Mouse (Mus musculus) liver, embryonic 11.5 days (tissue): ENCODE results near the gene Gata5. TPM values are rescaled to one million over a fixed set of nuclear protein-coding genes. Genes with fewer than 3 reads are reported as not detected.

Source experiments
- ATAC-seq: fragments of 200-750 bp; cut with Nextera tagmentation; replicated peaks from 2 replicates; pipeline ENCODE4 v1.8.0; 2017; ENCODE audit warnings: moderate number of reproducible peaks, mild to moderate bottlenecking, moderate TSS enrichment, moderate library complexity; ENCODE audit not compliant: low FRiP score
- DNase-seq: peaks from one replicate; pipeline ENCODE4 v3.0.0-alpha.2; 2017; ENCODE audit warnings: low spot score
- H3K27ac ChIP-seq: fragments of 300-500 bp; sonication (generic); 2 replicates; pipeline ENCODE4 v1.5.1; 2014; ENCODE audit warnings: mild to moderate bottlenecking, low read depth, low read length, control low read depth
- H3K27me3 ChIP-seq: fragments of 300-500 bp; sonication (generic); replicated peaks from 2 replicates; pipeline ENCODE4 v1.6.1; 2014; ENCODE audit warnings: low read length, mixed read lengths; ENCODE audit not compliant: control insufficient read depth, insufficient read depth
- H3K36me3 ChIP-seq: fragments of 300-500 bp; sonication (generic); 2 replicates; pipeline ENCODE4 v1.6.1; 2014; ENCODE audit warnings: mild to moderate bottlenecking, low read length, moderate library complexity, mixed read lengths; ENCODE audit not compliant: control insufficient read depth, insufficient read depth
- H3K4me1 ChIP-seq: fragments of 300-500 bp; sonication (generic); replicated peaks from 2 replicates; pipeline ENCODE4 v1.6.1; 2014; ENCODE audit warnings: low read length, mixed read lengths; ENCODE audit not compliant: control insufficient read depth, insufficient read depth
- H3K4me2 ChIP-seq: fragments of 300-500 bp; sonication (generic); 2 replicates; pipeline ENCODE4 v1.6.1; 2014; ENCODE audit warnings: mild to moderate bottlenecking, control low read depth, moderate library complexity
- H3K4me3 ChIP-seq: fragments of 300-500 bp; sonication (generic); 2 replicates; pipeline ENCODE4 v1.5.1; 2014; ENCODE audit warnings: low read depth, low read length, control low read depth
- H3K9ac ChIP-seq: fragments of 300-500 bp; sonication (generic); 2 replicates; pipeline ENCODE4 v1.6.1; 2014; ENCODE audit warnings: low read depth, low read length, control low read depth
- H3K9me3 ChIP-seq: fragments of 300-500 bp; sonication (generic); 2 replicates; pipeline ENCODE4 v1.6.1; 2016; ENCODE audit warnings: low read length, inconsistent platforms, mixed read lengths; ENCODE audit not compliant: control insufficient read depth
- WGBS: fragments of 180-500 bp; shearing (Covaris S2); extraction: QIAGEN DNeasy Blood & Tissue Kit; methylation state at CpG from one replicate; pipeline ENCODE4 v1.1.7; 2014; 5-methylcytosine and 5-hydroxymethylcytosine counted together
- polyA plus RNA-seq: library from polyadenylated mRNA; unstranded; fragments of >200 nt; fragmentation: Nextera tagmentation; extraction: Ambion mirVana; gene quantifications from 2 replicates; pipeline ENCODE4 v1.2.1, GENCODE M21; 2014

The Gata5 gene
- polyA plus RNA-seq, 1 experiment from 2014 or later: 7.6 TPM

DNA sequence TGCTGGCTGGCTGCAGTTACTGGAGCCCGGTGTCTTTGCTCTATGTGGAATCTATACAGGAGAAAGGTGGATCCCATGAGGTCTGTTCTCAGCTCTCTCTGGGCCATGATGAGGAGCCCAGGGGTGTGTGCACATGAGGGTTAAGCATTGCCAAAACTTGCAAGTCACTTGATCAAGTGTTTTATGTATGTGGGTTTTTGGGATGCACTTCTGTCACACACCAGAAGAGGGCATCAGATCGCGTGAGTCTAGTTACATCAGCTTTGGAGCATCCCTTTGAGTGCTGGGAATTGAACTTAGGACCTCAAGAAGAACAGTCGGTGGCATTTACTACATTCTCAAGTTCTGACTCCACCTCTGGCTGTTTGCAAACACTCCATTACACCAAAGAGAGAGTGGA lies 29.9 kb downstream of the Gata5 start:
- ATAC-seq (no peak), DNase-seq (no peak)
- Histone ChIP-seq H3K27ac (no peak overlapping the region), H3K9me3 (no peaks in the 10 kb centered on the region), H3K9ac (no peak overlapping the region), H3K4me2 (no peak overlapping the region), H3K27me3 (no peaks in the 10 kb centered on the region), H3K4me3 (no peak overlapping the region), H3K36me3 (no peaks in the 10 kb centered on the region), H3K4me1 (peaks cover 13% of the 10 kb centered on the region)
- WGBS: 49% methylated on average over 4 of the region's 4 CpGs

DNA sequence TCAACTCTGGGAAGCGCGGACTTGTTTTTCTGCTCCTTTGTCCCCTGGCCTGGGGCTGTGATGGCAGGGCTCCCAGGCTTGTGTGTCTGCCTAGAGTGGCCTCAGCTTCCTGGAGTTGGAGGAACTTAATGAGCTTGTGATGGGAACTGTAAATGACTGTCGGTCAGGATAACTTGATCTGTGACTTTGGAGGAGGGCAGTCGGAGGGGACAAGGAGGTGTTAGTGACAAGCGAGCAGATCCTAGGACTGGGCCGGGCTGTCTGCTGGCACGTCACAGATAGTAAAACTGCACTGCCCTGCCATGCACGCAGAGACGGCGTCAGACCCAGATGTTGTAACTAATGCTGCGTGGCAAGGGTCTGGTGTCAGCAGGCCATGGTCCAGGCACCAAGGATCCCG lies 31.0 kb downstream of the Gata5 start:
- WGBS: 75% methylated on average over 12 of the region's 12 CpGs
- H3K4me1 ChIP-seq: peaks cover 13% of the 10 kb centered on the region
- no peak overlapping the region for H3K4me2 ChIP-seq
- no peak for DNase-seq
- H3K36me3 ChIP-seq: no peaks in the 10 kb centered on the region
- no peak overlapping the region for H3K27ac ChIP-seq
- H3K4me3 ChIP-seq: no peak overlapping the region
- H3K9ac ChIP-seq: no peak overlapping the region
- no peaks in the 10 kb centered on the region for H3K9me3 ChIP-seq
- no peak for ATAC-seq
- H3K27me3 ChIP-seq: no peaks in the 10 kb centered on the region

DNA sequence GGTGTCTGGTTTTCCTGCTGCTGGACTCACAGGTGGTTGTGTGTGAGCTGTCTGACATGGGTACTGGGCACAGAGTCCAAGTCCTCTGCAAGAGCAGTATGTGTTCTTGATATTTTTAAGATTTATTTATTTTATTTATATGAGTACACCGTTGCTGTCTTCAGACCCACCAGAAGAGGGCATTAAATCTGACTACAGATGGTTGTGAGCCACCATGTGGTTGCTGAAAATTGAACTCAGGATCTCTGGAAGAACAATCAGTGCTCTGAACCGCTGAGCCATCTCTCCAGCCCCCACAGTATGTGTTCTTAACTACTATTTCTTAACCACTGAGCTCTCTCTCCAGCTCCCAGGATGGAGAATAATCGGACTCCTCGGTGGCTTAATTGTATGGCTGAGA lies 32.3 kb downstream of the Gata5 start:
- Histone ChIP-seq H3K27ac (no peak overlapping the region), H3K4me3 (no peak overlapping the region), H3K9me3 (no peaks in the 10 kb centered on the region), H3K4me2 (no peak overlapping the region), H3K9ac (no peak overlapping the region), H3K4me1 (peaks cover 13% of the 10 kb centered on the region), H3K36me3 (no peaks in the 10 kb centered on the region), H3K27me3 (no peaks in the 10 kb centered on the region)
- ATAC-seq (no peak), DNase-seq (no peak)
- WGBS: 80% methylated on average over 4 of the region's 4 CpGs

DNA sequence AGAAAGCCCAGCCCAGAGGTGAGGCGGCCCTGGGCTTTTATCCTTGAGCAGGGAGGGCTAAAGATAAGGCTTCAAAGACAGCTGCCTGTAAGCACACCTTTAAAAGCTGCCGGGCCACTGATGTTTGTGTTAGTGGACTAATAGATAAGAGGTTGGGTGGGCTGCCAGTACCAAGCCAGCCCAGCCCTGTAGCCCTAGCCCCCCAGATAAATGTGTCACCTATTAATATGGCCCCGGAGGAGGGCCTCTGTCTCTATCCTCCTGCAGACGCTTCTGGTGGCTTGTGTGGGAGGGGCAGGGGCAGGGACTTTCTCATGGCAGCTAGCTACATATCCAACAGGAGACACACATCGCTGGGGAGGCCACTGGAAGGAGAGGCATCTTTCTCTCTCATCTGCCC lies 33.7 kb downstream of the Gata5 start:
- Histone ChIP-seq H3K4me3 (no peak overlapping the region), H3K4me1 (peaks cover 13% of the 10 kb centered on the region), H3K36me3 (no peaks in the 10 kb centered on the region), H3K27ac (no peak overlapping the region), H3K4me2 (no peak overlapping the region), H3K27me3 (no peaks in the 10 kb centered on the region), H3K9me3 (no peaks in the 10 kb centered on the region), H3K9ac (no peak overlapping the region)
- WGBS: 4% methylated on average over 5 of the region's 5 CpGs
- ATAC-seq (peak; percentile 77), DNase-seq (no peak)

DNA sequence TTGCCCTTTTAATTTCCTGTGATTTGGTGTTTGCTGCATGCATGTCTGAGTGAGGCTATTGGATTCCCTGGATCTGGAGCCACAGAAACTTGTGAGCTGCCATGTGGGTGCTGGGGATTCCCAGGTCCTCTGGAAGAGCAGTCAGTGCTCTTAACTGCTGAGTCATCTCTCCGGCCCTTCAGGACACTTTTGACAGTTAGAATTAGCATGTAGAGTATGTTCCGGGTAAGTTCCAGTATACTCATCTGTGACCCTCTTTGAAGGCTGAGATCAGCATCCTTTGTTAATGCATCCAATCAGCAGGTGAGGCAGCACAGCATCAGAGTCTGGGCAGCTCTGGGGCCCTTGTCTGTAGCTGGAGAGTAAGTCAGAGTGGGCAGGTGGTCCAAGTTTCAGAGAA lies 34.2 kb downstream of the Gata5 start:
- no peak overlapping the region for H3K9ac ChIP-seq
- DNase-seq (no peak), ATAC-seq (no peak)
- no peaks in the 10 kb centered on the region for H3K36me3 ChIP-seq
- H3K4me1 ChIP-seq: peaks cover 13% of the 10 kb centered on the region
- H3K27ac ChIP-seq: no peak overlapping the region
- 43% methylated on average over 2 of the region's 2 CpGs for WGBS
- no peak overlapping the region for H3K4me3 ChIP-seq
- no peaks in the 10 kb centered on the region for H3K27me3 ChIP-seq
- no peaks in the 10 kb centered on the region for H3K9me3 ChIP-seq
- no peak overlapping the region for H3K4me2 ChIP-seq

DNA sequence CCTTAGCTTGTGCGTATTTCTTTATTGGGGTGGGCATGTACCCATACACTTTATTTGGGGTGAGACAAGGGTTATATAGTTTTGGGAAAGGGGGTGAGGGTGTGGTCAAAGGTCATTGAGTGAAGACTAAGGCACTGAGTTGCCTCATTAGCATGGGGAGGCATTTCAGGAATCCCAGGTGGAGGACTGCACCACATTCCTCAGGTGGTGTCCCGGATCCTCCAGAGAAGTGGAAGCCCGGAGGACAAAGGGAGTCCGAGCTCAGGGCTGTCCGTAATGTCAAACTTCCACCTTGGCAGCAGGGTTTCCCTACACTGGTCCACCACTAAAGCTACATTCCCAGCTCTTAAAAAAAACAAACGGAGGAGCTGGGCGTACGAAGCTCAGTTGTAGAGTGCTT lies 41.6 kb downstream of the Gata5 start:
- no peaks in the 10 kb centered on the region for H3K9me3 ChIP-seq
- H3K36me3 ChIP-seq: no peaks in the 10 kb centered on the region
- no peak overlapping the region for H3K4me3 ChIP-seq
- H3K27ac ChIP-seq: no peak overlapping the region
- ATAC-seq (no peak), DNase-seq (no peak)
- 69% methylated on average over 8 of the region's 8 CpGs for WGBS
- no peaks in the 10 kb centered on the region for H3K27me3 ChIP-seq
- no peak overlapping the region for H3K4me2 ChIP-seq
- H3K9ac ChIP-seq: no peak overlapping the region
- peaks cover 8% of the 10 kb centered on the region; the same call in 1 of the 2 replicates for H3K4me1 ChIP-seq

DNA sequence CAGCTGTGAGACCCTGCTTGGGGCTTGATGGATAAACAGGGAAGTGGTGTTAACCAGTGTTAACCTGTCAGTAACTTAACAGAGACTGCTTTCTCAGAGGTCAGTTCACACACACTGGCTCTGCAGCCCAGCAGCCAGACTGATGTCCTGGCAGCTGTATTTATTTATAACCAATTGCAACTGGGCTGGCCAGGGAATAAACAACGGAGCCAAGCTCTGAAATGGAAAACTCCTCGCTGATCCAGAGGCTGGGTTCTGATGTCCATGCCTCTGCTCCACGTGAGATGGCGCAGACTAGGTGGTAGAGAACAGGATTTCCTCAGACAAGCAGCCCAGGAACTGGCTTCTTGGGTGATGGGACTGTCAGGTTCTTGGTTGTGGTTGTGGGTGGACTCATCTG lies 42.5 kb downstream of the Gata5 start:
- Histone ChIP-seq H3K27me3 (no peaks in the 10 kb centered on the region), H3K4me3 (no peak overlapping the region), H3K36me3 (no peaks in the 10 kb centered on the region), H3K4me1 (peaks cover 8% of the 10 kb centered on the region; the same call in 1 of the 2 replicates), H3K27ac (no peak overlapping the region), H3K4me2 (no peak overlapping the region), H3K9ac (no peak overlapping the region), H3K9me3 (no peaks in the 10 kb centered on the region)
- no peak for DNase-seq
- WGBS: 63% methylated on average over 4 of the region's 4 CpGs
- ATAC-seq: no peak

DNA sequence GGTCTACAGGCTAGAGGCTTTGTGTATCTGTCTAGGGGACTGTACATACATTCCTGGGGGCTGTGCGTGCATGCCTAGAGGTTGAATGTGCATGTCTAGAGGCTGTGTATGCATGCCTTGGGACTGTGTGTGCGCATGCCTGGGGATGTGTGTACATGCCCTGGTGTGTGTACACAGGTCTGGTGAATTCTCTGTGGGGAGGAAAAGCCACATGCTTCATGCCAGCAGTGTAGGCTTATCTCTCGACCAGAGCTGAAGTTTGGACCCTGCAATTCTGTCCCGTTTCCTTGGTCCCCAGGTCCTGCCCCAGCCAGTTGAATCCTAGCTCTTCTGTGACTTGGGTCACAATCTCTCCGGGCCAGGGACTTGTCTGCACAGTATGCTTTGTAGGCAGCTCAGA lies 42.9 kb downstream of the Gata5 start:
- Histone ChIP-seq H3K27me3 (no peaks in the 10 kb centered on the region), H3K9ac (no peak overlapping the region), H3K4me3 (no peak overlapping the region), H3K27ac (no peak overlapping the region), H3K4me2 (no peak overlapping the region), H3K36me3 (no peaks in the 10 kb centered on the region), H3K9me3 (no peaks in the 10 kb centered on the region), H3K4me1 (peaks cover 8% of the 10 kb centered on the region; the same call in 1 of the 2 replicates)
- DNase-seq: no peak
- 59% methylated on average over 5 of the region's 5 CpGs for WGBS
- ATAC-seq: no peak

DNA sequence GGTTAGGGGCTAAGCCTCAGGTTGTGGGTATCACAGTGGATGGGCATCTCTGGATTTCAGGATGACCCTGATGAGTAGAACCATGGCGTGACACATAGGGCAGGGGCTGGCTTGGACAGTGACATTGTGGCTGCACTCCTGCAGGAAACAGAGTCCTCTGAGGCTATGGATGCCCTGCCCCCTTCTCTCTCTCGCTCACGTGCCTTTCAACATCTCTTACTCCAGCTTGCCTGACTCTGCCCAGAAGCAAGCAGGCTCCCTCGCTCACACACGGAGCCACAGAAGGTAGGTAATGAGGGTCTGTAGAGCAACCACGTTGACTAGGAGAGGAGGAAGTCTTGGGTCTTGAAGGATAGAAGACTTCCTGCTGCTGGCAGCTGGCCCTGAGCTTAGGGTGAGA lies 44.0 kb downstream of the Gata5 start:
- Histone ChIP-seq H3K4me1 (peaks cover 8% of the 10 kb centered on the region; the same call in 1 of the 2 replicates), H3K36me3 (no peaks in the 10 kb centered on the region), H3K4me3 (no peak overlapping the region), H3K4me2 (no peak overlapping the region), H3K9ac (no peak overlapping the region), H3K27me3 (no peaks in the 10 kb centered on the region), H3K9me3 (no peaks in the 10 kb centered on the region), H3K27ac (no peak overlapping the region)
- no peak for DNase-seq
- WGBS: 41% methylated on average over 6 of the region's 6 CpGs
- ATAC-seq: no peak
